Mouse (Mus musculus) CD4-positive helper T cell, adult 2 months (primary cell): ENCODE data around the gene Tmem39b.
A peak's percentile ranks its signal among the peaks of the same experiment; 100 is the strongest.
"Not testable (repeated sequence)": the region's sequence is repeated elsewhere in the genome, so short reads cannot be mapped to it uniquely, and the experiment has no call there.

ENCODE experiments used
- DNase-seq: peaks from one replicate; pipeline ENCODE4 v3.0.0-alpha.2; 2012; ENCODE audit warnings: low read depth, missing footprints, low spot score

The Tmem39b gene

DNA sequence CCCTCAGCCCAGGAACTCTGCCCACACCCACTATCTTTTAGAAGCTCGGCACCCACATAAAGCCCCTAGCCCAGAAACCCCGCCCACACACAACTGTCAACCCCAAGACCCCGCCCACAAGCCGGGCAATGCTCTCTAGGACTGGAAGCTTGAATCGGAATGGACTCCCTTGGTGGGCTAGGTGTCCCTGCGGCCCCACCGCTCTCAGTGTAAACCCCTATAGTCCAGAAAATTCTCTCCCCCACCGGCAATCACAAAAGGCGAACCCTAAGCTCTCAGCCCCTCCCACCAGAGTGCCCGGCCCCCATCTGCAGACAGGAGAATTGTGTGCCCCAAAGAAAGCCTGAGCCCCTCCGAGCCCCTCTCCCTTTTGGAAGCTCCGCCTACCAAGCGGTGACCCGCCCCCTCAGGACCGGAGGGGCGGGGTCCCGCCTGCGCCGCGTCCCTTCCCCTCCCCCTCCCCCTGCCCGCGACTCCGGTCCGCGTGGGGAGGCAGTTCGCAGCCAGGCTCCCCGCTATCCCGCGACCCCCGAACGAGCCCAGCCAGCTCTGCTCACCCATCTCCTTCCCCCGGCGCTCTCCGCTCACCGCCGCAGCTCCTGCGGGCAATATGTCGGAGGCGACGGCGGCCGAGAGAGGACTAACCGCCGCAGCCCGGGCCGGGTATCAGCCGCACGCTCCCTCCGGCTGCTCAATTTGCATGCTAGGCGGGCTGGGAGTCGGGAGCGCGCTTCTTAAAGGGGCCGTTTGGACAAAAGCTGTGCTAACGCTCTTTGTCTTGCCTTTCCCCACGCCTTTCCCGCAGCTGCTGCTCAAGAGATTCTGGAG is at the start of gene Tmem39b:
Gene Tmem39b (minus strand): TSS at position 681 of the 828 bp plus-strand sequence.
- DNase-seq: peak; percentile 89

- DNase-seq: no peak
Measured at GRCm38 (mm10) chr4:129746106-129746505, 49.5 kb upstream of the Tmem39b start.

- DNase-seq: no peak
Measured at GRCm38 (mm10) chr4:129743494-129743893, 46.9 kb upstream of the Tmem39b start.

GRCm38 (mm10) chr4:129743010-129743390 is 46.4 kb upstream of the Tmem39b start:
- DNase-seq: no peak

DNA sequence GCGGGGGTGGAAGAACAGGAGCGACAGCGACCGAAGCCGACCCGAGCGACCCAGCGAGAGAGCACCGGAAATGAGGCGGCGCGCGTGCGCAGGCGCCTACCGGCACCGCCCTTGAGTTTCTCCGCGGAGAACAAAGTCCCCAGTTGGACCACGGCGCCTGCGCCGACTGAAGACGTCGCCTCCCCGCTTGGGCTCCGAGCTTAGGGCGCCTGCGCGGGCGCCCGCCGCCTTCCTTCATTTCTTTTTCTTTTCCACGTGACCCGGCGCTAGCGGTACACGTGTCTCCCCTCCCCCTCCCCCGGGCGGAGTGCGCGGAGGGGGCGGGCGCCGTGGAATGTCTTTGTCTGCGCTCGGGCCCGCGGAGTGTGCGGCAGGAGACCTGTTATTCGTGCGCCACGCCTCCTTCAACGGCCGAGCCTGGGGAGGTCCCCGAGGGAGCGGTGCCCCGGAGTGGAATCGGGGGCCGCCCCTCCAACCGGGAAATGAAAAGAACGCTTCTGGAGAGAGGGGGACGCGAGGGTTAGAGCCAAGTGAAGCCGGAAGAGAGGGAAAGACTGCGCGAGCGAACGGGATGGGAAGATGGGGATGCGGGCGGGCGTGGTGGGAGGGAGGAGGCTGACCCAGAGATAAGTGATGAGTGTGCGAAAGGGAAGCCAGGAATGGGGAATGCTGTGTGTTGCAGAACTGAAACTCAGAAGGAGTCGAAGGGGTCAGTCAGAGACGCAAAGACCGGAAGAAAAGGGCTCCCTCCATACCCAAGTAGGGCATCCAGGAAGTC is 45.8 kb upstream of the Tmem39b start, which contains the start of gene Khdrbs1:
Gene Khdrbs1 (minus strand): TSS at position 72 of the 778 bp plus-strand sequence.
- peak; percentile 100 for DNase-seq

DNA sequence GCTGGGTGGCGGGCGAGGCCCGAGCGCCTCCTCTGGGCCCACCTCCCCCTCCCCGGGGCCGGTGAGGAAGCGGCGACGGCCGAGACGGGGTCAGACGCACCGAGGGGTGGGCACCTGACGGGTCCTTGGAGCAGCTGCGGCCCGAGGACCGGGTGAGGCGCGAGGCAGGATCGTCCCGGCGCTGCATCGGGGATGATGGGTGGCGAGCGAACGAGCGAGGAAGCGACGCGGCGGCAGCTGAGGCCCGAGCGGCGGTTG is 45.3 kb upstream of the Tmem39b start:
- DNase-seq: no peak

GRCm38 (mm10) chr4:129741251-129741973 is 44.8 kb upstream of the Tmem39b start:
- DNase-seq: peak; percentile 64

DNA sequence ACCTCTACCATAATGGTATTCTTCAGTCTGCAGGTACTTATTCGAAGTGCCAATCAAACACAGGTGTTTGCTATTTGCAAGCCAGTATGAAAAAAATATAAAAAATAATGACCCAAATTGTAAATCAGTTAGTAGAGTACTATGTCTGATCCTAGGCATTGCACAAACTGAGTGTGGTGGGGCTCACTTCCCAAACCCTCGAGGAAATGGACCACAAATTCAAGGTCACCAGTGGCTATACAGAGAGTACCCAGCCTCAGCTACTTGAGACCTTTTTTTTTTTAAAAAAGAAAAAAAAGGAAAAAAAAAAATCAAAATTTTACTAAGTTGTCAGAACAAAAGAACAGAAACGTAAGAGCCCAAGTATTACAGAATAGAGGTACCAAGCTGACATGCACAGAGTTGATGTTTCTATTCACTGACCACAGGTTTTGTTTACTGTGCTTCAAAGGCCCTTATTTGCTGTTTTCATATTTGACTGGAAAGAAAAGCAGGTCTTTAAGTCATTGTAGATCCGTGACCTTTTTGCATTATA is 42.5 kb upstream of the Tmem39b start:
- DNase-seq: peak; percentile 44

GRCm38 (mm10) chr4:129736173-129736572 is 39.5 kb upstream of the Tmem39b start:
- DNase-seq: no peak

GRCm38 (mm10) chr4:129735485-129735884 is 38.8 kb upstream of the Tmem39b start:
- not testable (repeated sequence) for DNase-seq

DNA sequence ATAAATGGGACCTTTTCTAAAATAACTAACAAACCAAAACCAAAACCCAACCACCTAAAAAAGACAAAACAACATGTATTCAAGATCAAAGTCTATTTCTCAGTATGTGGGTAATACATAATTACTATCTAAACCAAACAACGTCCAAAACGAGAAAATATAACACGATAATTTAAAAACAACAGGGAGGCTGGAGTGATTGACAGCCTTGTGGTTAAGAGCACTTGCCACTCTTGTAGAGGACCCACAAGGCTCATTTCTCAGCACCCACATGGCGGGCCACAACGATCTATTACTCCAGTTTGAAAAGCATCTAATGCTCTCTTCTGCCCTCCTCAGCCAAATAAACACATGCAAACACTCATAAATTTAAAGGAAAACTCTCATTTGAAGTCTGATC is 34.8 kb upstream of the Tmem39b start:
- peak; percentile 52 for DNase-seq

GRCm38 (mm10) chr4:129716310-129716709 is 19.7 kb upstream of the Tmem39b start:
- DNase-seq: no peak

DNA sequence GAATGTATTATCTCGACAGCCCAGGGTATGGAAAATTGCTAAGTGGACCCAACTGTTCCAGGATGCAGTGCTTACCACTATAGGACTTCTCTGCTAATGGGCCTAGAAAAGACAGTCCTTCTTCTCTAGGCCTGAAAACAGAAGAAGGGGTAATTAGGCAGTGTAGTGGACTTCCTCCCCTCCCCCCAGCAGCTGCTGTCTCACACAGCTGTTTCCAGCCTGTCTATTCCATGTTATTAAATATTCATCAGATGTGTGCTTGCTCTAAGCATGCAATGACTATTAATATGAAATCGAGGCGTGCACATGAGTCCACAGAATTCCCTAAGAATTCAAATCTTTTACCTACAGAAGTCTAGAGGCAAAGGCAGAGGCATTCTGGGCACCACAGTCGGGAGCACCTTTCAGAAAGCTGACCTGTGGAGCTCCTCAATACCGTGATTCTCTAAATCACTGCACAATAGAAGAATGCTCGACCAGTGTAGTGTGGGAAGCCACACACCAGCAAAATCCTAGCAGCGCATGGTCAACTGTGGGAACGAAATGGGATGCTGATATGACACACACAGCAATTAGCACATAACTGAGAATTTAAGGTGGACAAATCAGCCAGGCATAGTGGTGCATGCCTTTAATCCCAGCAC is 13.0 kb upstream of the Tmem39b start:
- DNase-seq: no peak

- DNase-seq: no peak
Measured at GRCm38 (mm10) chr4:129706750-129707149, 10.1 kb upstream of the Tmem39b start.

- DNase-seq: no peak
Measured at GRCm38 (mm10) chr4:129702454-129702853, 5.8 kb upstream of the Tmem39b start.

DNA sequence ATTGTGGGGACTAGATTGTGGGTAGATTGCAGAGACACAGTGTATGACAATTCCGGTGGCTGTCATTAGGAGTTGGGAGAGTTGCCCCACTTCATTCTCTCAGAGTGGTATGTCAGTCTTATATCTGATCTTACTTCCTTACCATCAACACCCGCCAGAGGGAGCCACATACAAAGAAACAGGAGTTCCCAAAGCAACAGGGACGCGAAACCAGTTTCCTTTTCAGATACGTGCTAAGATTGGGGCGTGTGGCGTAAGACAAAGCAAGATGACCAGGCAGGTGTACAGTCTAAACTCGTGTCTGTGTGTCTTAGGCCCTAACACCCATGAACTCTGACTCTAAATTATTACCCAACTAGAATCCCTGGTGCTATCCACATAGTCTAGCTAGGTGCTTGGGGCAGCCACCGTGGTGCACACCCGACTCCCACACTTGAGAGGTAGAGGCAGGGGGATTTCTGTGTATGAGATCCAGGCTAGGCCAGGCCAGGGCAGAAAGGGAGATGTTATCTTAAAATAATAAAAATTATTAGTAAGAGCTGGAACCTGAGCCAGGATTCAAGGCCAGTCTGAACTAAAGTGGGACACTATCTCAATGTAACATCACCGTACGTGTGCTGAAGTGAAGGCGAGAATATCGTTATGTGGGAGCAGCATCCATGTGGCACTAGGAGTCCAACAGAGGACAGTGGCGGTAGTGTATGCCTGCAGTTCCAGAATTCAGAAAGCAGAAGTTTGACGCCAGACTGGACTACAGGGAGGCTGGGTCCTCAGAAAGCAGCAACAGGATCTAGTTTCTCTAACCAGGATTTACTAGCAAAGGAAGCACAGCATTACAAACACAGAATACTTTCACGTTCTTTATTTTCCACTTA is 5.1 kb upstream of the Tmem39b start:
- DNase-seq: peak; percentile 85

GRCm38 (mm10) chr4:129700661-129701060 is 4.0 kb upstream of the Tmem39b start:
- not testable (repeated sequence) for DNase-seq

- DNase-seq: no peak
Measured at GRCm38 (mm10) chr4:129700216-129700615, 3.6 kb upstream of the Tmem39b start.

DNA sequence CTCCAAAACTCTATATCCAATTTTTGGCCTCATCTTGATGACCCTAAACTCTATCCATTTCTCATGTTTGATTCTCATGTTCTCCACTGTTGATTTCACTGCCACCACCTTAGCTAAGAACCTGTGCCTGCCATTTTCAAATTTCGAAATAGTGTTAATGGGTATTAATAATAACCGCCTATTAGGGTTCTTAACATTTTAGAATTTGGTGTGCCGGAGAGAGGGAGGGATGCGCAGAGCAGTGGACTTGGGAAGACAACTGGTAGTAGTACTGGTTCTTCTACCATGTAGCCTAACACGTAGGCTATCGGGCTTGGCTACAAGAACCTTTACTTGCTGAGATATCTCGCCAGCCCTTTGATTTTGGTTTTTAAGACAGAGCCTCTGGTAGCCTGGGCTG is 553 bp upstream of the Tmem39b start:
- no peak for DNase-seq

DNA sequence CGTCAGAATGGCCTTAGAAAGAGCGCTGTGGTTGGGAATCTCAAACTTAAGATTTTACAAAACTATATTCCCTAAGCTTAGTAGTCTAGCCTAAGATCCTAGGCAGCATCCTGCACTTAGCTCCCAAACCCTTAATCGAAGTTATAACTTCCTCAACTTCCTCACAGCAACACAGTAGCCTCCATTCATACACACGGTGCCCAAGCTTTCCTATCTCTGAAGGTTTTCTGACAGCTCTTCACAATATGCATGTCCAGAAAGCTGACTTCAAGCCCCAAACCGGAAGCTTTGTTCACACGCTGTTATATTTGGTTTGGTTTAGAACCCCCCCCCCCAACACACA is 852 bp downstream of the Tmem39b start:
- no peak for DNase-seq

DNA sequence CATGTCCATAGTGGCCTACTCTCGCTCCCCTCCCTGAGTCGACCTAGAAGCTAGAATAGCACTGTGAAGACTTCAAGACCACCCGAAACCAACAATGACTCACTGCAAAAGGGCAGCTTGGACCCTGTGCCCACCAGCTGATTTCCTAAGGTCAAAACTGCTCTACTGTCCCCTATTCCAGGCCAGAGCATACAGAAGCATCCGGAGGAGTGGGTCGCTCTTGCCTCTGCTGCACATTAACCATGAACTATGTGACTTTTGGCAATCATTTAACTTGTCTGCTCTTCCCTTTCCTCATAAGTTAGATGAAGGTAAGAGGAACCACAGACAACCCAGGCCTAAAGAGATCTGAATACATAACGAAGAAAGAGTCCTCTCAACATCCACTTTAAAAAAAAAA is 12.1 kb downstream of the Tmem39b start:
- no peak for DNase-seq
